Mouse (Mus musculus) brain, embryonic 14.5 days (tissue): Measurements from ENCODE around the gene Lrrc4.

Experiments
- CTCF ChIP-seq: fragments of 200-500 bp; IDR thresholded peaks from 2 replicates; pipeline ENCODE4 v1.5.1; 2012; ENCODE audit warnings: inconsistent platforms, mild to moderate bottlenecking, moderate library complexity, borderline replicate concordance; ENCODE audit not compliant: insufficient read depth, insufficient read length; ENCODE audit errors: extremely low read depth
- POLR2A ChIP-seq: fragments of 200-500 bp; IDR thresholded peaks from 2 replicates; pipeline ENCODE4 v1.6.1; 2012; ENCODE audit warnings: mild to moderate bottlenecking, inconsistent platforms, borderline replicate concordance; ENCODE audit not compliant: poor library complexity, insufficient read depth, insufficient read length, severe bottlenecking; ENCODE audit errors: extremely low read depth

- TF ChIP-seq POLR2A (no peak), CTCF (no peak)
Measured at GRCm38 (mm10) chr6:28830306-28830705, 1.2 kb downstream of the Lrrc4 start.
